Mouse (Mus musculus) cerebellum, adult 2 months (tissue): ENCODE results near the gene Usp49. TPM values are rescaled to one million over a fixed set of nuclear protein-coding genes. Genes with fewer than 3 reads are reported as not detected.

Experiments used
- DNase-seq, 2 experiments: peaks; one replicate each; pipeline ENCODE4 v3.0.0; 2021
- H3K27ac ChIP-seq: fragments of 200-500 bp; 2 replicates; pipeline ENCODE4 v1.5.1; 2012; ENCODE audit warnings: low read length, control low read depth, inconsistent platforms; ENCODE audit not compliant: insufficient read depth
- H3K27me3 ChIP-seq: fragments of 200-500 bp; 2 replicates; pipeline ENCODE4 v1.6.1; 2012; ENCODE audit warnings: inconsistent platforms, mild to moderate bottlenecking, low read length, moderate library complexity; ENCODE audit not compliant: control insufficient read depth, insufficient read depth
- H3K4me1 ChIP-seq: fragments of 200-500 bp; 2 replicates; pipeline ENCODE4 v1.6.1; 2011; ENCODE audit warnings: low read length; ENCODE audit not compliant: control insufficient read depth, insufficient read depth
- H3K4me3 ChIP-seq: fragments of 200-500 bp; replicated peaks from 2 replicates; pipeline ENCODE3; 2011; ENCODE audit warnings: mild to moderate bottlenecking, low read depth, low read length, control low read depth; ENCODE audit not compliant: insufficient read depth
- CTCF ChIP-seq: fragments of 200-500 bp; IDR thresholded peaks from 2 replicates; pipeline ENCODE4 v1.5.1; 2011; ENCODE audit warnings: low read depth, mild to moderate bottlenecking, control low read depth, low read length, moderate library complexity, borderline replicate concordance; ENCODE audit not compliant: insufficient read depth
- POLR2A ChIP-seq: fragments of 200-500 bp; IDR thresholded peaks from 2 replicates; pipeline ENCODE4 v1.6.1; 2011; ENCODE audit warnings: low read length, control low read depth, borderline replicate concordance; ENCODE audit not compliant: insufficient read depth
- WGBS: fragments of 180-500 bp; shearing (Covaris S2); methylation state at CpG from one replicate; pipeline ENCODE4 v1.1.7; 2018; 5-methylcytosine and 5-hydroxymethylcytosine counted together
- polyA plus RNA-seq: library from polyadenylated mRNA; depleted of rRNA; stranded (reverse); fragments of >200 nt; gene quantifications from 2 replicates; pipeline ENCODE4 v1.2.3, GENCODE M21; 2012; rRNA removed

The Usp49 gene
- 11.1 and 11.2 TPM in 2 replicates for polyA plus RNA-seq

GRCm38 (mm10) chr17:47630678-47631065, at the start of gene Usp49:
Usp49 (plus strand) TSS chr17:47630690.
- Histone ChIP-seq H3K4me3 (peak within 1 kb of the TSS; percentile 95), H3K27ac (peak within 1 kb of the TSS; percentile 78), H3K4me1 (no peaks in the 10 kb centered on the region), H3K27me3 (no peaks in the 10 kb centered on the region)
- WGBS: 0% methylated on average over 3 of the region's 3 CpGs
- TF ChIP-seq POLR2A (no peak), CTCF (no peak)
- DNase-seq: no peak

GRCm38 (mm10) chr17:47580962-47581361, 49.5 kb upstream of the Usp49 start:
- 87% methylated on average over 4 of the region's 4 CpGs for WGBS
- H3K4me1 ChIP-seq: no peaks in the 10 kb centered on the region
- TF ChIP-seq CTCF: no peak

DNA sequence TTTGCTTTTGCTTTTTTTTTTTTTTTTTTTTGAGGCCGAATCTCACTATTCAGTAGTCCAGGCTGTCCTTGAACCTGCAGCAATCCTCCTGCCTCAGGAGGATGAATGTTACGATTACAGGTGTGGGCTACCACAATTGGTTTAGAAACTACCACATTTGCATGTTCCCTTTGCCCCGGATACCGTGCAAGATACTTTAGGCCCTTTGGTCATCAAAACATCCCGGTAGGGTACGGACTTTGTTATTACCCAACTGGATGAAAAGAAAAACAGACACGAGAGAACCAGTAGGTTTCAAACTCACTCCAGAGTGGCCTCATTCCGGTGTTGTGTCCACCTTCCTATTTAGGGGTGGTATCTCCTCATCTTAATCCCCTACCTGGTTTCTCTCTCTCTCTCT, 42.0 kb upstream of the Usp49 start:
- no peak for DNase-seq
- no peaks in the 10 kb centered on the region for H3K4me1 ChIP-seq
- no peak overlapping the region for H3K4me3 ChIP-seq
- no peak overlapping the region for H3K27ac ChIP-seq
- no peaks in the 10 kb centered on the region for H3K27me3 ChIP-seq
- TF ChIP-seq POLR2A: no peak
- TF ChIP-seq CTCF: no peak
- WGBS: 83% methylated on average over 8 of the region's 8 CpGs

More at GRCm38 (mm10) chr17:47580962-47581361, 49.5 kb upstream of the Usp49 start:
- Histone ChIP-seq H3K4me3 (no peak overlapping the region), H3K27ac (no peak overlapping the region), H3K27me3 (no peaks in the 10 kb centered on the region)
- DNase-seq: no peak

DNA sequence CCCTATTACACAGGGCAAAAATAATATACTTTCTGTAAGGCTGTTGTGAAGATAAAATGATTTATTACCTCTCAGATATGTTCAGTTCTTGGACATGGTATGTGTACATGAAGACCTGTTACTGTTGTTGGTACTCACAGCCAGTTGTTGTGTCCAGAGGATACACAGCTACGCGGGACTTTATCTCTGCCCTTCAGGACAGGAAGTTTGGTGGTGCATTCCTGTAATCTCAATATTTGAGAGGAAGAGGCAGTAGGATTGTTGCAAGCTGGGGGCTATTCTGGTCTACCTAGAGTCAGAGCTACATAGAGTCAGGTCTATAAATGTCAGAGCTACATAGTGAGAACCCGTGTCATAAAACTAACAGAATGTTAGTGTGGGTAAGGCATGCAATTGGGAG, 39.4 kb upstream of the Usp49 start:
- H3K27ac ChIP-seq: no peak overlapping the region
- WGBS: 92% methylated on average over 3 of the region's 3 CpGs
- TF ChIP-seq CTCF: no peak
- no peak for TF ChIP-seq POLR2A
- H3K4me1 ChIP-seq: peaks cover 5% of the 10 kb centered on the region; the same call in 1 of the 2 replicates
- H3K27me3 ChIP-seq: no peaks in the 10 kb centered on the region
- no peak overlapping the region for H3K4me3 ChIP-seq
- no peak for DNase-seq

GRCm38 (mm10) chr17:47593215-47593853, 37.2 kb upstream of the Usp49 start:
- 0 out of 2 replicates have a peak overlapping the region, but pooled peaks have one; percentile 39 for H3K27ac ChIP-seq
- H3K4me3 ChIP-seq: peak overlapping the region; percentile 90
- no peak for TF ChIP-seq CTCF
- TF ChIP-seq POLR2A: peak; percentile 55
- whole genome bisulfite sequencing: under 1% methylated on average over 61 of the region's 63 CpGs
- H3K4me1 ChIP-seq: peaks cover 12% of the 10 kb centered on the region
- peak; percentile 92 for DNase-seq
- no peaks in the 10 kb centered on the region for H3K27me3 ChIP-seq

- WGBS: under 1% methylated on average over 13 of the region's 13 CpGs
- no peak for DNase-seq
- no peak overlapping the region for H3K27ac ChIP-seq
- peak overlapping the region; percentile 90 for H3K4me3 ChIP-seq
- no peaks in the 10 kb centered on the region for H3K27me3 ChIP-seq
- TF ChIP-seq POLR2A (no peak), CTCF (no peak)
- H3K4me1 ChIP-seq: peaks cover 12% of the 10 kb centered on the region
Observed at GRCm38 (mm10) chr17:47593854-47594182, 36.7 kb upstream of the Usp49 start.

- Histone ChIP-seq H3K27me3 (no peaks in the 10 kb centered on the region), H3K4me1 (peaks cover 12% of the 10 kb centered on the region), H3K27ac (no peak overlapping the region), H3K4me3 (peak overlapping the region; percentile 90)
- TF ChIP-seq POLR2A (no peak), CTCF (no peak)
- peak; percentile 34 to 46 for DNase-seq
- WGBS: 1% methylated on average over 43 of the region's 43 CpGs
Observed at GRCm38 (mm10) chr17:47594183-47594968, 36.1 kb upstream of the Usp49 start.

DNA sequence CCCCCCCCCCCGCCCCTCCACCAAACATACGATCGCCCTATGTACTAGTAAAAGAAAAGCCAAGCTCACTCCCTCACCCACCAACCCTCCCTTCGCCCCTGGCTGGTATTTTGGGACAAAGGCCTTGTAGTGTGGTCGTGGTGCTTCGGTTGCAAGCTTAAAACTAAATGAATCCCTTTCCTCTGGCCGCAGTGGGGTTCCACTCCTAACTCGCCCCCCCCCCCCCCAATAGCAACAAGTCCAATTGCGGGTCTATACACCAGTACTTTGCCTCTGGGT, 35.6 kb upstream of the Usp49 start:
- Histone ChIP-seq H3K27me3 (no peaks in the 10 kb centered on the region), H3K27ac (no peak overlapping the region), H3K4me3 (peak overlapping the region; percentile 19), H3K4me1 (peaks cover 12% of the 10 kb centered on the region)
- TF ChIP-seq POLR2A (no peak), CTCF (no peak)
- no peak for DNase-seq
- 14% methylated on average over 9 of the region's 9 CpGs for WGBS
